Comparison of ENCODE assay signal across 26 mouse cellular contexts in genomic region chr3:123042308-123042707, GRCm38 (mm10). TPM values are rescaled to one million over a fixed set of nuclear protein-coding genes. Genes with fewer than 3 reads are reported as not detected.
DNase-seq lines count a peak whose midpoint lies in the region; ATAC-seq and TF ChIP-seq lines count a peak whose summit lies in the region.
"Had no signal": no experiment of that assay in that cellular context is flagged by ENCODE, and none has a peak within 500 bp of the region (broad histone marks: within the 10 kb centered on the region; RNA-seq: fewer than 3 reads in every experiment).

No protein-coding gene starts in this region.

- no peaks in the 10 kb centered on the region for H3K9me3 ChIP-seq in heart, embryonic 12.5 days (replicated peaks)
- no peaks in the 10 kb centered on the region for H3K9me3 ChIP-seq in CH12.LX (replicated peaks; ENCODE audit: low read length)
- H3K9me3 ChIP-seq: embryonic facial prominence, embryonic 13.5 days; embryonic facial prominence, embryonic 15.5 days; forebrain, embryonic 10.5 days; forebrain, embryonic 12.5 days had no signal

- TF ChIP-seq RAD21 in CH12.LX (IDR thresholded peaks at IDR 0.05; ENCODE audit: low read depth, low read length), result no peak

- TF ChIP-seq EP300 in heart, adult 2 months (IDR thresholded peaks at IDR 0.05; ENCODE audit: insufficient read depth, low read depth, low read length), result no peak
- TF ChIP-seq EP300 in CH12.LX (IDR thresholded peaks at IDR 0.05; ENCODE audit: low read length), result 0 out of 2 replicates have a peak, but pooled peaks have one; percentile 29

- DNase-seq in heart, adult 2 months, result no peak
- no peak for DNase-seq in CH12.LX (ENCODE audit: extremely low read depth)
- no peak for DNase-seq in kidney, adult 2 months
- no peak for DNase-seq in heart, postnatal 36 days
- DNase-seq: adrenal gland, adult 2 months; adrenal gland, postnatal 10 days; adrenal gland, postnatal 25 days; cerebellum, adult 11 months; cerebellum, adult 18-20 months; cerebellum, adult 8-10 months; cerebellum, adult 9-11 months; cerebellum, postnatal 14 days; cerebellum, postnatal 36 days; embryo, embryonic 11 days had no signal

- H3K79me2 ChIP-seq in heart, adult 2 months (replicated peaks; ENCODE audit: control insufficient read depth, insufficient read depth, low read length), result no peaks in the 10 kb centered on the region
- H3K79me2 ChIP-seq in CH12.LX (replicated peaks; ENCODE audit: control insufficient read depth, extremely low read depth, insufficient read depth, poor library complexity, severe bottlenecking), result no peaks in the 10 kb centered on the region

- H3K4me1 ChIP-seq in heart, embryonic 12.5 days (replicated peaks), result 0 out of 2 replicates have a peak, but pooled peaks cover 4% of the 10 kb centered on the region
- no peaks in the 10 kb centered on the region for H3K4me1 ChIP-seq in heart, adult 2 months (ENCODE audit: control insufficient read depth, insufficient read depth, low read length)
- no peaks in the 10 kb centered on the region for H3K4me1 ChIP-seq in CH12.LX (ENCODE audit: control insufficient read depth in 1 of 2, insufficient read depth in 2 of 2)
- H3K4me1 ChIP-seq in kidney, adult 2 months (ENCODE audit: control insufficient read depth, insufficient read depth, low read length), result no peaks in the 10 kb centered on the region
- H3K4me1 ChIP-seq: embryonic facial prominence, embryonic 13.5 days; embryonic facial prominence, embryonic 15.5 days; forebrain, embryonic 10.5 days; forebrain, embryonic 12.5 days had no signal

- 0 out of 2 replicates have a peak overlapping the region, but pooled peaks have one; percentile 33 for H3K27ac ChIP-seq in heart, embryonic 12.5 days (ENCODE audit: poor library complexity, severe bottlenecking)
- H3K27ac ChIP-seq in heart, adult 2 months, result no peak overlapping the region
- no peak overlapping the region for H3K27ac ChIP-seq in CH12.LX (ENCODE audit: insufficient read depth, low read depth)
- H3K27ac ChIP-seq in kidney, adult 2 months (ENCODE audit: insufficient read depth, low read depth, low read length), result no peak overlapping the region
- H3K27ac ChIP-seq: embryonic facial prominence, embryonic 13.5 days; embryonic facial prominence, embryonic 15.5 days; forebrain, embryonic 10.5 days; forebrain, embryonic 12.5 days had no signal

- H3K4me3 ChIP-seq in heart, embryonic 12.5 days, result no peak overlapping the region
- no peak overlapping the region for H3K4me3 ChIP-seq in heart, adult 2 months
- H3K4me3 ChIP-seq in CH12.LX (replicated peaks in 1 of 3; ENCODE audit: low read depth in 2 of 3, low read length in 2 of 3, poor library complexity in 1 of 3), result no peak overlapping the region
- no peak overlapping the region for H3K4me3 ChIP-seq in kidney, adult 2 months (ENCODE audit: insufficient read depth, low read depth, low read length)
- H3K4me3 ChIP-seq: embryonic facial prominence, embryonic 13.5 days; embryonic facial prominence, embryonic 15.5 days; erythroblast, embryonic 14.5 days; forebrain, embryonic 10.5 days; forebrain, embryonic 12.5 days had no signal

- in situ Hi-C loops in CH12.LX (cut with MboI; ENCODE audit: low pct_ligation_motif_present, low pct_unique_long_range_greater_than_20kb, low sequenced_read_pairs), result no loop called here

- no peak for ATAC-seq in heart, embryonic 12.5 days (ENCODE audit: insufficient number of reproducible peaks, low FRiP score)
- ATAC-seq: CD4-positive, CD25-positive, alpha-beta regulatory T cell, adult 4 months; forebrain, embryonic 14.5 days; forebrain, embryonic 16.5 days had no signal

- no peak for TF ChIP-seq POLR2A in heart, adult 2 months (IDR thresholded peaks at IDR 0.05; ENCODE audit: insufficient read depth, low read depth, low read length)
- TF ChIP-seq POLR2A in CH12.LX (IDR thresholded peaks at IDR 0.05; ENCODE audit: low read depth, low read length), result no peak
- TF ChIP-seq POLR2A in kidney, adult 2 months (IDR thresholded peaks at IDR 0.05; ENCODE audit: low read depth, low read length), result no peak

- 90% methylated on average over 1 of the region's 1 CpGs for WGBS in heart, embryonic 12.5 days
- WGBS in heart, adult 2 months, result 88% methylated on average over 1 of the region's 1 CpGs
- 98% methylated on average over 1 of the region's 1 CpGs for WGBS in kidney, adult 2 months

- intact Hi-C loops in heart, adult 2 months (cut with DNase I), result no loop called here
- intact Hi-C loops in heart, postnatal 36 days (cut with DNase I), result loop anchor here (2.0 kb wide), 1 partner anchor 18 kb away; no protein-coding TSS in a partner anchor

- H3K27me3 ChIP-seq in heart, embryonic 12.5 days (replicated peaks), result no peaks in the 10 kb centered on the region
- H3K27me3 ChIP-seq in heart, adult 2 months (ENCODE audit: control insufficient read depth, insufficient read depth, low read length), result no peaks in the 10 kb centered on the region
- no peaks in the 10 kb centered on the region for H3K27me3 ChIP-seq in CH12.LX (replicated peaks)
- H3K27me3 ChIP-seq in kidney, adult 2 months (replicated peaks; ENCODE audit: control insufficient read depth, insufficient read depth, low read length), result no peaks in the 10 kb centered on the region
- H3K27me3 ChIP-seq: embryonic facial prominence, embryonic 13.5 days; embryonic facial prominence, embryonic 15.5 days; forebrain, embryonic 12.5 days had no signal

- H3K4me2 ChIP-seq in heart, embryonic 12.5 days, result no peak overlapping the region
- no peak overlapping the region for H3K4me2 ChIP-seq in CH12.LX (ENCODE audit: insufficient read depth, low read depth, poor library complexity, severe bottlenecking)
- H3K4me2 ChIP-seq: embryonic facial prominence, embryonic 13.5 days; embryonic facial prominence, embryonic 15.5 days; forebrain, embryonic 12.5 days had no signal

- TF ChIP-seq CTCF in heart, adult 2 months (IDR thresholded peaks at IDR 0.05), result no peak
- TF ChIP-seq CTCF in CH12.LX (conservative IDR thresholded peaks at IDR 0.05 in 1 of 2, IDR thresholded peaks at IDR 0.05 in 1 of 2; ENCODE audit: low read depth in 2 of 2, low read length in 2 of 2), result no peak
- no peak for TF ChIP-seq CTCF in kidney, adult 2 months (conservative IDR thresholded peaks at IDR 0.05; ENCODE audit: insufficient read depth, insufficient read length, low read depth, low read length)

- no peaks in the 10 kb centered on the region for H3K36me3 ChIP-seq in heart, embryonic 12.5 days
- no peaks in the 10 kb centered on the region for H3K36me3 ChIP-seq in heart, adult 2 months (ENCODE audit: control insufficient read depth, insufficient read depth, low read length)
- H3K36me3 ChIP-seq in CH12.LX (replicated peaks in 1 of 2; ENCODE audit: control insufficient read depth in 1 of 2, insufficient read depth in 1 of 2, low read length in 1 of 2), result no peaks in the 10 kb centered on the region
- no peaks in the 10 kb centered on the region for H3K36me3 ChIP-seq in kidney, adult 2 months (ENCODE audit: control insufficient read depth, insufficient read depth, low read length)
- H3K36me3 ChIP-seq: embryonic facial prominence, embryonic 13.5 days; embryonic facial prominence, embryonic 15.5 days; forebrain, embryonic 10.5 days; forebrain, embryonic 12.5 days had no signal

- dilution Hi-C loops in CH12.LX (cut with MboI; ENCODE audit: extremely low pct_ligation_motif_present, extremely low pct_unique_long_range_greater_than_20kb, low sequenced_read_pairs), result no loop called here

- H3K9ac ChIP-seq in heart, embryonic 12.5 days, result no peak overlapping the region
- H3K9ac ChIP-seq in heart, adult 2 months (ENCODE audit: low read depth, low read length), result no peak overlapping the region
- H3K9ac ChIP-seq in CH12.LX (ENCODE audit: insufficient read depth, low read depth), result no peak overlapping the region
- H3K9ac ChIP-seq: embryonic facial prominence, embryonic 13.5 days; embryonic facial prominence, embryonic 15.5 days; forebrain, embryonic 12.5 days had no signal

TF ChIP-seq in CH12.LX, 34 proteins besides CTCF, POLR2A, EP300 and RAD21 (continues in another document):
- no peak for TF ChIP-seq MXI1 (IDR thresholded peaks at IDR 0.05; ENCODE audit: low read depth, low read length)
- TF ChIP-seq SMC3 (IDR thresholded peaks at IDR 0.05; ENCODE audit: low read depth, low read length), result no peak
- no peak for TF ChIP-seq SIN3A (IDR thresholded peaks at IDR 0.05; ENCODE audit: low read length)
- TF ChIP-seq HCFC1 (IDR thresholded peaks at IDR 0.05; ENCODE audit: low read depth, low read length), result no peak
- TF ChIP-seq IRF4 (IDR thresholded peaks at IDR 0.05; ENCODE audit: low read depth, low read length), result 0 out of 2 replicates have a peak, but pooled peaks have one; percentile 21
- TF ChIP-seq JUN (IDR thresholded peaks at IDR 0.05; ENCODE audit: insufficient read depth, low read depth, low read length), result peak; percentile 26; the same call in 1 of the 2 replicates
- no peak for TF ChIP-seq MAX (IDR thresholded peaks at IDR 0.05; ENCODE audit: low read length)
- no peak for TF ChIP-seq NRF1 (IDR thresholded peaks at IDR 0.05; ENCODE audit: low read depth, low read length)
- TF ChIP-seq MYC (IDR thresholded peaks at IDR 0.05; ENCODE audit: low read depth, low read length), result no peak
- no peak for TF ChIP-seq TBP (conservative IDR thresholded peaks at IDR 0.05; ENCODE audit: low read depth, low read length)
- no peak for TF ChIP-seq ELF1 (IDR thresholded peaks at IDR 0.05; ENCODE audit: low read depth, low read length)
- no peak for TF ChIP-seq ETS1 (conservative IDR thresholded peaks at IDR 0.05; ENCODE audit: low read depth, low read length)
- TF ChIP-seq TCF12 (IDR thresholded peaks at IDR 0.05; ENCODE audit: low read depth, low read length), result no peak
- peak; percentile 51; the same call in 1 of the 2 replicates for TF ChIP-seq MEF2A (IDR thresholded peaks at IDR 0.05; ENCODE audit: borderline replicate concordance, low read depth, low read length)

RNA-seq across cellular contexts. Expression of gene Myoz2, which starts 7.5 kb away (rescaled TPM):
- 154 and 163 TPM in 2 replicates for polyA plus RNA-seq in heart, embryonic 12.5 days (2016; fragmentation: Nextera tagmentation; extraction: Ambion mirVana)
- 1,000 to 10,000 TPM; 1,454 to 1,834 TPM for total RNA-seq in heart, adult 2 months (2021)
- 691 and 950 TPM in 2 replicates for polyA plus RNA-seq in heart, adult 2 months (2012; rRNA removed)
- total RNA-seq in CH12.LX (2012; rRNA removed) (not detected in 2 replicates), CH12.LX (2014; rRNA removed) (not detected in 2 replicates)
- polyA plus RNA-seq in CH12.LX (2012; ENCODE audit: insufficient read length, low read depth), result not detected in 2 replicates
- polyA plus RNA-seq in kidney, adult 2 months (2012; rRNA removed), result 3.8 TPM in 1 of 2 replicates, not detected in the other
- 1,000 to 10,000 TPM; 2,084 to 2,239 TPM for total RNA-seq in heart, postnatal 36 days (2021)
- total RNA-seq: adrenal gland, postnatal 25 days; common myeloid progenitor, adult 5-6 weeks; ES-E14; MEL had no signal
- polyA plus RNA-seq: adrenal gland, adult 2 months; erythroblast, embryonic 14.5 days; forebrain, embryonic 10.5 days; forebrain, embryonic 12.5 days; forebrain, embryonic 14.5 days; forebrain, embryonic 16.5 days had no signal

RNA-seq across cellular contexts. Expression of gene Usp53, which starts 58.0 kb away (rescaled TPM):
- polyA plus RNA-seq in heart, embryonic 12.5 days (2016; fragmentation: Nextera tagmentation; extraction: Ambion mirVana), result 7.9 and 8.8 TPM in 2 replicates
- 1 to 10 TPM; 7.5 to 7.9 TPM for total RNA-seq in heart, adult 2 months (2021)
- 1.9 and 5.0 TPM in 2 replicates for polyA plus RNA-seq in heart, adult 2 months (2012; rRNA removed)
- total RNA-seq in CH12.LX (2012; rRNA removed) (0.08 TPM in 1 of 2 replicates, not detected in the other), CH12.LX (2014; rRNA removed) (0.03 TPM in 1 of 2 replicates, not detected in the other)
- not detected in 2 replicates for polyA plus RNA-seq in CH12.LX (2012; ENCODE audit: insufficient read length, low read depth)
- 4.4 TPM in 2 replicates for polyA plus RNA-seq in kidney, adult 2 months (2012; rRNA removed)
- total RNA-seq in heart, postnatal 36 days (2021), result 10 to 100 TPM in 1 of 2 experiments, 1 to 10 TPM in 1; 8.6 to 12.5 TPM

Comparison
In these comparisons a context has a peak if more than half of its experiments do, and no peak if none do; other contexts are left out.
1. RNA of gene Myoz2, which starts 7.5 kb away (polyA plus RNA-seq): 691 to 950 TPM in heart, adult 2 months and 154 to 163 TPM in heart, embryonic 12.5 days; 3.8 TPM in kidney, adult 2 months and not detected in CH12.LX; every median in the first group is over 10 times any median in the second.